Mouse (Mus musculus) hindbrain, embryonic 11.5 days (tissue): ENCODE results near the gene Olfr911-ps1. TPM values are rescaled to one million over a fixed set of nuclear protein-coding genes. Genes with fewer than 3 reads are reported as not detected.

Experiments
- ATAC-seq: fragments of 200-750 bp; cut with Nextera tagmentation; 2 replicates; pipeline ENCODE4 v1.8.0; 2017; ENCODE audit warnings: mild to moderate bottlenecking, moderate TSS enrichment, moderate library complexity; ENCODE audit not compliant: low FRiP score
- DNase-seq: peaks from one replicate; pipeline ENCODE4 v3.0.0-alpha.2; 2015; ENCODE audit warnings: low spot score
- H3K27ac ChIP-seq: fragments of 300-500 bp; sonication (generic); 2 replicates; pipeline ENCODE4 v1.5.1; 2014; ENCODE audit warnings: mild to moderate bottlenecking, low read depth, low read length
- H3K27me3 ChIP-seq: fragments of 300-500 bp; sonication (generic); 2 replicates; pipeline ENCODE4 v1.6.1; 2014; ENCODE audit warnings: mild to moderate bottlenecking, low read length, moderate library complexity, mixed read lengths; ENCODE audit not compliant: control insufficient read depth, insufficient read depth
- H3K36me3 ChIP-seq: fragments of 300-500 bp; sonication (generic); 2 replicates; pipeline ENCODE4 v1.6.1; 2014; ENCODE audit warnings: mild to moderate bottlenecking, low read length, moderate library complexity, mixed read lengths; ENCODE audit not compliant: control insufficient read depth, insufficient read depth
- H3K4me1 ChIP-seq: fragments of 300-500 bp; sonication (generic); replicated peaks from 2 replicates; pipeline ENCODE4 v1.6.1; 2014; ENCODE audit warnings: low read length, mixed read lengths; ENCODE audit not compliant: control insufficient read depth, insufficient read depth
- H3K4me2 ChIP-seq: fragments of 300-500 bp; sonication (generic); replicated peaks from 2 replicates; pipeline ENCODE4 v1.6.1; 2014; ENCODE audit warnings: mild to moderate bottlenecking, low read depth, low read length
- H3K4me3 ChIP-seq: fragments of 300-500 bp; sonication (generic); 2 replicates; pipeline ENCODE4 v1.5.1; 2014; ENCODE audit warnings: low read depth, low read length
- H3K9ac ChIP-seq: fragments of 300-500 bp; sonication (generic); 2 replicates; pipeline ENCODE4 v1.6.1; 2014; ENCODE audit warnings: low read depth, low read length
- H3K9me3 ChIP-seq: fragments of 300-500 bp; sonication (generic); 2 replicates; pipeline ENCODE4 v1.6.1; 2016; ENCODE audit warnings: low read length; ENCODE audit not compliant: control insufficient read depth
- WGBS: fragments of 180-500 bp; shearing (Covaris S2); extraction: QIAGEN DNeasy Blood & Tissue Kit; methylation state at CpG from one replicate; pipeline ENCODE4 v1.1.7; 2014; 5-methylcytosine and 5-hydroxymethylcytosine counted together
- polyA plus RNA-seq: library from polyadenylated mRNA; unstranded; fragments of >200 nt; fragmentation: Nextera tagmentation; extraction: Ambion mirVana; gene quantifications from 2 replicates; pipeline ENCODE4 v1.2.1, GENCODE M21; 2014

Olfr911-ps1 gene
- polyA plus RNA-seq = not detected in 2 replicates

DNA sequence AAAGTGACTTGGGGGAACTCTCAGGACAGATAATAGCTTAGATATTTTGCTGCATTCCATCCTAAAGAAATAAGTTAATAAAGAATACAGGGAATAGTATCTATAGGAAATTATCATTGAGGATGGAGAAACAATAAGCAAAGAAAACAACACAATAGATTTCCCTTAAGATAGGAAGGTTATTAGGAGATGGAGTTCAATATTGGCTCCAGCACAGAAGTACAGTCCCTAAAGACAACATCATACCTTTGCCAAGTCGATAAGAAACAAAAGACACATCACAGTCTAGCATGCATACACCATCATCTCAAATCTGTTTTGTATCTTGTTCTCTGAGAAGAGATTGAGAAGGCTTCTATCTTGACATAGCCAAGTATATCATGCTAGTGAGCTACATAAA lies at the start of gene Olfr911-ps1:
Gene Olfr911-ps1 (plus strand): TSS at position 301 of the 400 bp plus-strand sequence.
- 81% methylated on average over 1 of the region's 1 CpGs for WGBS
- Histone ChIP-seq H3K9me3 (no peaks in the 10 kb centered on the region), H3K4me3 (no peak within 1 kb of the TSS), H3K4me1 (no peaks in the 10 kb centered on the region), H3K27ac (no peak within 1 kb of the TSS), H3K9ac (no peak within 1 kb of the TSS), H3K36me3 (no peaks in the 10 kb centered on the region), H3K27me3 (no peaks in the 10 kb centered on the region), H3K4me2 (no peak within 1 kb of the TSS)
- DNase-seq (no peak), ATAC-seq (no peak)

DNA sequence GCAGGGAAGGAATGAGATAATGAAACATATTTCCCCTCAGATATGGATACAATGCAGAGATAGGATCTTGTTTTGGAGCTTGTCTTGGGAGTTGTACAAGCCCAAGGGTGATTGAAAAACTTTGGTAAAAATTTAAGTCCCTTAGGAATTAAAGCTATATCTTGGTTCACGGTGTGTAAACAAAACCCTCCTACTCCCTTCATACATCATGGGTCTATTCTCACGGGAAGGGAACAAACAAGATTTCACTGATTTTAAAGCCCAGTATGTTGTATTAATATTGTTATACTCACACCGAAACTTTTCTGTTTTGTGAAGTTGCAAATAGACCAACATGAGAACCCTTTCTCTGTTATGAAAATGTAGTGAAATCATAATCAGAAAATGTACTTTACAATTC lies 34.6 kb upstream of the Olfr911-ps1 start, which contains the start of gene Olfr906:
Gene Olfr906 (plus strand): TSS at position 301 of the 400 bp plus-strand sequence.
- no peak within 1 kb of the TSS for H3K4me2 ChIP-seq
- ATAC-seq (no peak), DNase-seq (no peak)
- H3K27me3 ChIP-seq = no peaks in the 10 kb centered on the region
- no peaks in the 10 kb centered on the region for H3K4me1 ChIP-seq
- no peak within 1 kb of the TSS for H3K9ac ChIP-seq
- H3K9me3 ChIP-seq = no peaks in the 10 kb centered on the region
- H3K4me3 ChIP-seq = no peak within 1 kb of the TSS
- H3K36me3 ChIP-seq = no peaks in the 10 kb centered on the region
- H3K27ac ChIP-seq = no peak within 1 kb of the TSS
- WGBS = 89% methylated on average over 3 of the region's 3 CpGs

DNA sequence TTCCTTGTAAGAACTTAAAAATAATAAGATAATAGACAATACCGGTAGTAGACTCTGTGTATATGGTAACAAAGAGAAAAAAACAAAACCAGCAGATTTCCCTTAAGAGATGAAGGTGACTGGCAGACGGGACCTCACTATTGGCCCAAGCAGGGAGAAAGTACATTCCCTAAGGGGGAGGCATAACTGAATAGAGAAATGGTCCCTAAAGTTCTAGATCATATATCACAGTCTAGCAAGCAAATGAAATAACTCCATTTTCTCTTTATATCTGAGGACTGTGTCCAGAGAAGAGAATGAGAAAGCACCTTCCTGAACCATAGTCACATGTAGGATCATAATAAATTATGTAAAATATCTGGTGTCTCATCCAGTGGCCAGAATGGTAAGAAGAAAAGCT lies 25.9 kb upstream of the Olfr911-ps1 start, which contains the start of gene Olfr907:
Gene Olfr907 (plus strand): TSS at position 301 of the 400 bp plus-strand sequence.
- Histone ChIP-seq H3K27me3 (no peaks in the 10 kb centered on the region), H3K9ac (no peak within 1 kb of the TSS), H3K4me1 (no peaks in the 10 kb centered on the region), H3K4me3 (no peak within 1 kb of the TSS), H3K36me3 (no peaks in the 10 kb centered on the region), H3K4me2 (no peak within 1 kb of the TSS), H3K9me3 (no peaks in the 10 kb centered on the region), H3K27ac (no peak within 1 kb of the TSS)
- no peak for ATAC-seq
- no peak for DNase-seq
- WGBS = 86% methylated on average over 2 of the region's 2 CpGs

GRCm38 (mm10) chr9:38512353-38512752 lies 9.0 kb upstream of the Olfr911-ps1 start:
- WGBS = 72% methylated on average over 2 of the region's 2 CpGs
- Histone ChIP-seq H3K27me3 (no peaks in the 10 kb centered on the region), H3K9me3 (no peaks in the 10 kb centered on the region), H3K27ac (no peak overlapping the region), H3K4me1 (no peaks in the 10 kb centered on the region), H3K4me3 (no peak overlapping the region), H3K9ac (no peak overlapping the region), H3K36me3 (no peaks in the 10 kb centered on the region), H3K4me2 (no peak overlapping the region)
- DNase-seq (no peak), ATAC-seq (no peak)

DNA sequence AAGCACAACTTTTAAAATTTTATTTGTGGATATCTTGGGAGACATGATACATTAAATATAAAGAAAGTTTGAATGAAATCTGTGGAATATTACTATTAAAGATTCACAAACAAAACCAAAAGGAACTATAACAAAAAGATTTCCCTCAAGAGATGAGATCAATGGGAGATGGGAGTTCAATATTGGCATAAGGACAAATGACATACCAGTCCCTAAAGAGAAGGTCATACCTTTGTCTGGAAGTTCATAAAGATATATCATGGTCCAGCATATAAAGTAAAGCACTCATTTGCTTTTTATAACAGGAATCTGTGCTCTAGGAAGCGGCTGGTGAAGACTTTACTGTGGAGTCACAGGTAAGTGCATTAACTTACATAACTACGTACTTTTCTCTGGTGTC lies 16.2 kb downstream of the Olfr911-ps1 start, which contains the start of gene Olfr910:
Gene Olfr910 (plus strand): TSS at position 301 of the 400 bp plus-strand sequence.
- H3K9me3 ChIP-seq = no peaks in the 10 kb centered on the region
- no peaks in the 10 kb centered on the region for H3K27me3 ChIP-seq
- no peaks in the 10 kb centered on the region for H3K36me3 ChIP-seq
- ATAC-seq = no peak
- H3K4me1 ChIP-seq = no peaks in the 10 kb centered on the region
- WGBS = 87% methylated on average over 2 of the region's 2 CpGs
- H3K9ac ChIP-seq = no peak within 1 kb of the TSS
- H3K4me3 ChIP-seq = no peak within 1 kb of the TSS
- H3K27ac ChIP-seq = no peak within 1 kb of the TSS
- DNase-seq = no peak
- no peak within 1 kb of the TSS for H3K4me2 ChIP-seq

Other genes starting within 250 kb of the Olfr911-ps1 start
- gene Olfr896-ps1, start 230.5 kb upstream of the Olfr911-ps1 start, polyA plus RNA-seq = not detected in 2 replicates
- not detected in 2 replicates for gene Olfr25, start 192.5 kb upstream of the Olfr911-ps1 start, polyA plus RNA-seq
- gene Olfr898, start 173.2 kb upstream of the Olfr911-ps1 start, polyA plus RNA-seq = not detected in 2 replicates
- not detected in 2 replicates for gene Olfr250, start 154.7 kb upstream of the Olfr911-ps1 start, polyA plus RNA-seq
- not detected in 2 replicates for gene Olfr251, start 144.5 kb upstream of the Olfr911-ps1 start, polyA plus RNA-seq
- not detected in 2 replicates for gene Olfr147, start 119.9 kb upstream of the Olfr911-ps1 start, polyA plus RNA-seq
- not detected in 2 replicates for gene Olfr901, start 92.1 kb upstream of the Olfr911-ps1 start, polyA plus RNA-seq
- gene Olfr902, start 73.9 kb upstream of the Olfr911-ps1 start, polyA plus RNA-seq = not detected in 2 replicates
- gene Olfr904, start 58.4 kb upstream of the Olfr911-ps1 start, polyA plus RNA-seq = not detected in 2 replicates
- not detected in 2 replicates for gene Olfr905, start 50.5 kb upstream of the Olfr911-ps1 start, polyA plus RNA-seq
- gene Olfr906, start 34.5 kb upstream of the Olfr911-ps1 start, polyA plus RNA-seq = not detected in 2 replicates
- gene Olfr907, start 25.8 kb upstream of the Olfr911-ps1 start, polyA plus RNA-seq = not detected in 2 replicates
- not detected in 2 replicates for gene Olfr910, start 16.3 kb downstream of the Olfr911-ps1 start, polyA plus RNA-seq
- not detected in 2 replicates for gene Olfr912, start 58.6 kb downstream of the Olfr911-ps1 start, polyA plus RNA-seq
- not detected in 2 replicates for gene Olfr913, start 71.2 kb downstream of the Olfr911-ps1 start, polyA plus RNA-seq
- gene Olfr914, start 83.5 kb downstream of the Olfr911-ps1 start, polyA plus RNA-seq = not detected in 2 replicates
- gene Olfr916, start 138.3 kb downstream of the Olfr911-ps1 start, polyA plus RNA-seq = not detected in 2 replicates
- not detected in 2 replicates for gene Olfr917, start 144.3 kb downstream of the Olfr911-ps1 start, polyA plus RNA-seq
- gene Olfr918, start 153.0 kb downstream of the Olfr911-ps1 start, polyA plus RNA-seq = not detected in 2 replicates
- gene Olfr919, start 182.1 kb downstream of the Olfr911-ps1 start, polyA plus RNA-seq = not detected in 2 replicates
- gene Vwa5a, start 196.7 kb downstream of the Olfr911-ps1 start, polyA plus RNA-seq = 9.9 and 11.1 TPM in 2 replicates
- gene Olfr920, start 230.7 kb downstream of the Olfr911-ps1 start, polyA plus RNA-seq = 0.05 TPM in 1 of 2 replicates, not detected in the other